Mouse (Mus musculus): Measurements from ENCODE around the gene Nat8f6.

The Nat8f6 gene

DNA sequence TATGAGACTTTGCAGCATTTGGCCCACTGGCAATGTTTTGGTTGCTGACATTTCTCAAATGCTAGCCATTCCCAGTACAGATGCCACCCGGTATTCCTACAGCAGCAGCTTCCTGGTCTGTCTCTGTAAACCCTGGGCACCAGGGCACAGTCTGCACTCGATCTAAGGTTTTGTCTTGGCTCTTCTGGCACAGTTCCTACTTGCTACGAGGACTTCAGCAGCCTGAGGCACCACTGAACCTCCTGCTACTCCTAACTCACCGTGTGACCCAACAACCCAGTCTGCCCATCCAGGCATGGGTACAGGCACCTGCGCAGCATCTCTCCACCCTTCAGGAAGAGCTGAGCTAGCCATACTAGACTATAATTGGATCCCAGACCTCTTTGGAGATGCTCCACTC, 15.3 kb upstream of the Nat8f6 start:
- WGBS: 65% methylated on average over 5 of the region's 5 CpGs

DNA sequence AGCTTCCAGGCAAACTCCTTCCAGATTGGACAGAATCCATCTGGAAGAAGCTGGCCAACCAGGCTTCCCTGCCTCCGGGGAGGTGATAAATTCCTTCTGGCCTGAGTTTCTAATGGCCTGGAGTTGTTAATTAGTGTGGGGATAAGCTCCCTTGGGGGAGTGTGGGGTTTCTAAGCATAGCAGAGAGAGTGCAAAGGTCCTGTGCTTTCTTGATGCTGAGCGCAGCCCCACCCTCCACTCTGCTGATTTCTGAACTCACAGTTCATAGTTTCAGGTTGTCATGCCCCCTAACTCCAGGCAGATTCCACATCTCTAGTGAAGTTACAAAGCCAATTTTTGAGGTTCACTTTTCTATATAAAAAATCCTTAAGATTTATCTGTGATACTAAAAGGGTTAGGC, 14.3 kb upstream of the Nat8f6 start:
- WGBS: 83% methylated on average over 1 of the region's 2 CpGs

DNA sequence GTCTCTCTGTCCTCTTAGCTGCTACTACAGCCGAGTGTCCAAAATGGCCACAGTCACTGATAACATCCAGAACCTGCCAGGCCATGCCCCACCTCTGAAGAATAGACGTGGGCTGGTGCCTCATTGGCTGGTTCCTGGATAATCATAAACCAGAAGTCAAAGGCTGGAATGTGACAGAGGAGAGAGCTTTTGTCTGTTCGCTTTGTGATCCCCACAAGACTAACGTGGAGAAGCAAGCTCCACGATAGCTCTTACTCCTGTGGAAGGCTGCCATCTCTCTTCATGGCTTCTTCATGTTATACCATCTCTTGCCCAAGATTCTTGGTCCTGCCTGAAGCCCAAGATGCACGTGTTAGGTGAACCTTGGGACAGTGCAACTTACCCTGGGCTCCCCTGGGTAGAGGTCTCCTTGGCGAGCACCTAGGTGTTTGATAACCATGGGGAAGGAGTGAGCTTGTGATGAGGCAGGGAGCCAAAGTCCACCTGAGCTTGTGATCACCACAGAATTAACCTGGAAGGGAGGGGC, 11.1 kb upstream of the Nat8f6 start, which contains the start of gene Nat8:
Gene Nat8 (minus strand): TSS at position 287 of the 526 bp plus-strand sequence.
- WGBS: 87% methylated on average over 7 of the region's 7 CpGs

DNA sequence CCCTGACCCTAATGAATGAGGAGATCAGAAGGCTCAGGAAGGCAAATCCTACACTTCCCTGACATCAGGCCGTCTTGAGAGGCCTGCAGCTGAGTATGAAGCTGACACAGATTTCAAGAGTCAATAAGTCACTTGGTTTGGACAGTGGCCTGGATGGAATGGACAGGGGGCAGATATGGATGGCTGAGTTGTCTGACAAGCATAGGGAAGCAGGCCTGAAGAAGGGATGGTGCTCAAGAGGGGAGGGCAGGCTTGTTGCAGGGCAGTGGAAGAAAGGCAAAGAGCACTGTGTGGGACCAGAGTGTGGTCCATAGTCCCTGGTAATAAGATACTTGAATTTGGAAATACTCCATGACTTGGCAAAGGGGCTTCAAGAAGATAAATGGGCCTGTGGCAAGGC, 8.7 kb upstream of the Nat8f6 start:
- 89% methylated on average over 1 of the region's 1 CpGs for WGBS

DNA sequence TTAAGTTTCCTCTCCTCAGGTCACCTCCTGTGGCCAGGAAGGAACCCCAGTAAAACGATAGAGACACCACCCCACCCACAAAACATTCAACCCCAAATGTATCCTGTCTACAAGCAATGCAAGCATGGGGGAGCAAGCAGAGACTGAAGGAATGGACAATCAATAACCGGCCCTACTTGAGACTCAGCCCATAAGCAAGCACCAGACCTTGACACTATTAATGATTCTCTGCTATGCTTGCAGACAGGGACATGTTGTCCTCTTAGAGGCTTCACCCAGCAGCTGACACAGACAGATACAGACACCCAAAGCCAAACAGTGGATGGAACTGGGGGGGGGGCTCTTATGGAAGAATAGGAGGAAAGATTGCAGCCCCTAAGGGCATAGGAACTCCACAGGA, 5.1 kb upstream of the Nat8f6 start:
- 74% methylated on average over 2 of the region's 2 CpGs for WGBS

DNA sequence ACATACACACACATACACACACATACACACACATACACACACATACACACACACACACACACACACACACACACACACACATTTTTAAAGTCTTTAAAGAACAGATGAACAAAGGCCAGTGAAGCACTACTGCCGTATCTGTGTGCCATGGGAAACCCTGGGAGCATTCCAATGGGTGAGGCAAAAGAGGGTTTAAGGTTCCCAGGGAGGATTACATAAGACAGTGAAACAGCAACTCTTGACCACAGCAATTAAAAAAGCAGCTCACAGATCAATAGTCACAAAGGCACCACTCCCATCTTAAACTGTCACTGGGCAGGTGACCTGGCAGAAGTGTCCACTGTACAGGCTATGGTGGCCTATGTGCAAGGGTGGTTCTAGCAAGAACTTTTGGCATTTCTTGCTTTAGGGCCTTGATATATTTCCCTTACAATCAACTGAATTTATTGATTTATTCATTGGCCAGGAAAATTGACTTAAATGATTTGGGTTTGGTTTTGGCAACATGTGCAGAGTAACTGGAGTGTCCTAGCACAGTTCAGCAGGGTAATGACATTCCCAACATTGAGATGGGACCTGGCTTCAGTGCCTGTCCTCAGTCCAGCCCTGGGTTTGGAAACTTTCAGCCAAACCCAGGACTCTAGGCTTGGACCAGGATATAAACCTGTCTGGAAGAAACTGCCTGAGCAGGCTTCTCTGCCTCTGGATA, 2.8 kb upstream of the Nat8f6 start:
- WGBS: 89% methylated on average over 1 of the region's 1 CpGs

DNA sequence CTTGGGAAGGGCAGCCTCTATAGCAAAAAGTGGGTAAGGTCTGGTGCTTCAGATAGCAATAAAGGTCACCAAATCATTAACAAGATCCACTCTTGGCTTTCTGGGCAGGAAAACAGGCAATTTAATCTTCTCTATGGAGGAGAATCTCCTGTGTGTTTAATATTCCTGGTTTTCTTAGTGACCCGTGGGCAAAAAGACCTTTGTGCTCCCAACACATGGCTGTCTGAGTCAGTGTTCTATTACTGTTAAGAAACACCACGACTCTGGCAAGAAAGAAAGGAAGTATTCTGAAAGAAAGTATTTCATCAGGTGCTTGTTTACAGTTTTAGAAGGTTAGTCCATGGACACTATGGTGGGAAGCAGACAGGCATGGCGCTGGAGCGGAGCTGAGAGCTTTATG, 1.5 kb upstream of the Nat8f6 start:
- 84% methylated on average over 4 of the region's 4 CpGs for WGBS

DNA sequence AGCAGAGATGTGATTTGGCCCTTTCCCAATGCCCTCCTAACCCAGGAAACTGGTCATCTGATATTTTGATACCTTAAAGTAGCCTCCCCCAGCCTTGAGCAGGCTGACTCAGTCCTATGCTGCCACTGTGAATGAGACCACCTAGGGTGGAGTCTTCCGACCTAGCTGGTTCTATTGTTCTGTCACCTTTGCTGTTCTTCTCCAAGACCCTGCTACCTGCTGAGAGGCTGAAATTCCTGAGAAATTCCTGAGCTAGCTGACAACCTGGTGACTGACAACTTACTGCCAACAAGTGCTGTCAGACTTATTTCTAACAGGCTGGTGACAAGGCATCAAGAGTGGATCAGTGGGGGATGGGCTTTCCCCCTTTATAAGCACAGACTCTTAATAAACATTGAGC, 2.4 kb downstream of the Nat8f6 start:
- WGBS: 56% methylated on average over 1 of the region's 1 CpGs

DNA sequence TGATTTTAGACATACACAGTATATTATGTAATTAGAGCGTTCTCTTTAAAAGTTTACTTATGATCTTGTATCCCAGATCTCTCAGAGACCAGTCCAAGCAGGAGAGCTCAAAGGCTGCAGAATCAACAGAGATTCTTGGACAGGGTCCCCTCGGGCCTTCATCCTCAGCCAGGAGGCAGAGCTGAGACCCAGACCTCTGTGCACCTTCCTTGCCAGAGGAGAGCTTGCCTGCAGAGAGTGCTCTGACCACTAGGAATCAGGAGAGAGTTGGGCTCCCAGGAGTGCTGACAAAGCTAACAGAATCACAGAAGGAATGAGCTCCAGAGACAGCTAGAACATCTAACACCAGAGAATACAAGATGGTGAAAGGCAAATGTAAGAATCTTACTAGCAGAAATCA, 7.4 kb downstream of the Nat8f6 start:
- 86% methylated on average over 2 of the region's 2 CpGs for WGBS

DNA sequence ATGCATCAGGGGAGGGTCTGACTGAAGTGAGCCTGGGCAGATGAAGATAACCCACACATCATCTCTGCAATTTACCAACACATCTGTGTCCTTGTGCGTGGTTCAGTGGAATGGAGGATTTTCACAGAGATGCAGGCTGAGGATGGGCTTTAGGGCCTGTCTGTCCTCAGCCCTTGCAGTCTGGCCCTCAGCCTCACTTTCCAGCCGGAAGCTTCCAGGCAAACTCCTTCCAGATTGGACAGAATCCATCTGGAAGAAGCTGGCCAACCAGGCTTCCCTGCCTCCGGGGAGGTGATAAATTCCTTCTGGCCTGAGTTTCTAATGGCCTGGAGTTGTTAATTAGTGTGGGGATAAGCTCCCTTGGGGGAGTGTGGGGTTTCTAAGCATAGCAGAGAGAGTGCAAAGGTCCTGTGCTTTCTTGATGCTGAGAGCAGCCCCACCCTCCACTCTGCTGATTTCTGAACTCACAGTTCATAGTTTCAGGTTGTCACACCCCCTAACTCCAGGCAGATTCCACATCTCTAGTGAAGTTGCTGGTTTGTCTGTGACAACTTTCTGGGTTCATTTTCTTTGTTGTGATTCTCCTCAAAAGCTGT, 9.7 kb downstream of the Nat8f6 start:
- WGBS: 46% methylated on average over 3 of the region's 3 CpGs

DNA sequence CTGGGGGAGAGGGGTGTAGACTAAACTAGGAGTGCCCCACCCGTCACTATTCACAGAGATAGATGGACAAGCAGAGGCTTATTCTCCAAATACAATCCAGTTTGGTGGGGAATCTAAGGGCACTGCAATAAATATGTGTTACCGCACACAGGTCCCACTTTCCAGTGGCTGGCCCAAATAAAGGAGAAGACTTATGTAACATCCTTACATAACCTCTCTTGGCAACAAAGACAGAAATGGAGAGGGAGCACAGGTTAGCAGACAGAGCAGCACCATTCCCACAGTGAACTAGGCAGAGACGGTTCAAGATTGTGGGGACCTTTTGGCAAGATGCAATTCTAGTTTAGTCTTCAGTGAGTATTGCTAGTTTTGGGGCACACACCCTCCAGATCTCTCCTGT, 10.2 kb downstream of the Nat8f6 start:
- WGBS: 61% methylated on average over 3 of the region's 3 CpGs

DNA sequence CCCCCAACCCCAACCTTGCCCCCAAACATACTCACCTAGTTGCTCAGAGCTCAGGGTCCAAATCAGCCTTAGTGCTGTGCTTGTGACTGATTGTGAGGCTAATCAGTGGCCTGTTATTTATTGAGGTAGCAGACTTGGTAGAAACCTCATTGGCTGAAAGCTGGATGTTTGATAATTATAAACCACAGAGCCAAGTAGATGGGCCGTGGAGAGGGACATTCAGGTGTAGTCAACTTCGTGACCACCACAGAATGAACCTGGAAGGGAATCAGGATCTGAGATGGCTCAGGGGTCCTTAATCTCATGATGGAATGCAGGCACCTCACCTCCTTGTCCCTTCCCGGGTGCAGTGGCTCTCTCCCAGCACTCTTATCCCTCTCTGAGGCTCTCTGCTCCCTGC, 11.0 kb downstream of the Nat8f6 start:
- 87% methylated on average over 3 of the region's 3 CpGs for WGBS

DNA sequence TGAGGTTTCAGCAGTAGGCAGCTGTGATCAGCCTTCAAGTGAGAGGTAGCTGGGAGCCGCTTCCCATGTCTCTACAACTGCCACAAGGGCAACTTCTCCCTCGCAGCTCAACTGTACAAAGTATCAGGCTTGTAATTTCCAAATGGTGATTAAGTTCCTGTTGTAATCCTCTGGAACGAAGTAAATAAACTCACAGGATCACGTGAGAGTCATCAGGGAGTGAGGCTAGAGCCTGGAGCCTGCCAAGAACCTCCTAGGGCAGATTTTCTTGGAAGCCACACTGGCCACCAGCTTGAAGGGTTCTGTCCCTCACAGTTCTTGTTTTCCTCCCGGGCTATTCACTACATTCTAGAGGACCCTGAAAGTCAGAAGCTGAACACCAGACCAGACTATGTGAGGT, 17.6 kb downstream of the Nat8f6 start:
- WGBS: 70% methylated on average over 5 of the region's 5 CpGs

DNA sequence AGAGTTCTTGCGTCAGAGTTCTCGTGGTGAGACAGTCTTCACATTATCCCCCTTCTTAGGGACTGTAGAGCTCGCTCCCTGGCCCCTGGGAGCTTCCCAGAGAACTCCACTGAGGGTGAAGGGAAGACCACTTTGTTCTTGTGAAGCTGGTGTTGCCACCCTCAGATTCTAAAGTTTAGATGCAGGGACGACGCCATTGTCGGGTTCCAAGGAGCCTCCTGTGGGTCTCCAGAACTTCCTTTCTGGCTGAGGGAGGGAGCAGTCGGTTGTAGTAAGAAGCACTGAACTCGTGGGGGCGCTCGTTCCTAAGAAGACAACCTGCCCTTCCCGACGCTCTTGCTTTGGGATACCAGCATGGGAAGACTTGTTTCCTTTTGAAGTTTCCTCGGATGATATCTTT, 55.2 kb downstream of the Nat8f6 start, which contains the start of gene Nat8f3:
Gene Nat8f3 (minus strand): TSS at position 223 of the 400 bp plus-strand sequence.
- WGBS: 55% methylated on average over 13 of the region's 13 CpGs

DNA sequence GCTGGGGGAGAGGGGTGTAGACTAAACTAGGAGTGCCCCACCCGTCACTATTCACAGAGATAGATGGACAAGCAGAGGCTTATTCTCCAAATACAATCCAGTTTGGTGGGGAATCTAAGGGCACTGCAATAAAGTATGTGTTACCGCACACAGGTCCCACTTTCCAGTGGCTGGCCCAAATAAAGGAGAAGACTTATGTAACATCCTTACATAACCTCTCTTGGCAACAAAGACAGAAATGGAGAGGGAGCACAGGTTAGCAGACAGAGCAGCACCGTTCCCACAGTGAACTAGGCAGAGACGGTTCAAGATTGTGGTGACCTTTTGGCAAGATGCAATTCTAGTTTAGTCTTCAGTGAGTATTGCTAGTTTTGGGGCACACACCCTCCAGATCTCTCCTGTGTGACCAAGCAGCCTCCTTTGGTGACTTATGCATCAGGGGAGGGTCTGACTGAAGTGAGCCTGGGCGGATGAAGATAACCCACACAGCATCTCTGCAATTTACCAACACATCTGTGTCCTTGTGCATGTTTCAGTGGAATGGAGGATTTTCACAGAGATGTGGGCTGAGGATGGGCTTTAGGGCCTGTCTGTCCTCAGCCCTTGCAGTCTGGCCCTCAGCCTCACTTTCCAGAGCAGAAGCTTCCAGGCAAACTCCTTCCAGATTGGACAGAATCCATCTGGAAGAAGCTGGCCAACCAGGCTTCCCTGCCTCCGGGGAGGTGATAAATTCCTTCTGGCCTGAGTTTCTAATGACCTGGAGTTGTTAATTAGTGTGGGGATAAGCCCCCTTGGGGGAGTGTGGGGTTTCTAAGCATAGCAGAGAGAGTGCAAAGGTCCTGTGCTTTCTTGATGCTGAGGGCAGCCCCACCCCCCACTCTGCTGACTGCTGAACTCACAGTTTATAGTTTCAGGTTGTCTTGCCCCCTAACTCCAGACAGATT, 57.4 kb downstream of the Nat8f6 start:
- WGBS: 68% methylated on average over 6 of the region's 6 CpGs

DNA sequence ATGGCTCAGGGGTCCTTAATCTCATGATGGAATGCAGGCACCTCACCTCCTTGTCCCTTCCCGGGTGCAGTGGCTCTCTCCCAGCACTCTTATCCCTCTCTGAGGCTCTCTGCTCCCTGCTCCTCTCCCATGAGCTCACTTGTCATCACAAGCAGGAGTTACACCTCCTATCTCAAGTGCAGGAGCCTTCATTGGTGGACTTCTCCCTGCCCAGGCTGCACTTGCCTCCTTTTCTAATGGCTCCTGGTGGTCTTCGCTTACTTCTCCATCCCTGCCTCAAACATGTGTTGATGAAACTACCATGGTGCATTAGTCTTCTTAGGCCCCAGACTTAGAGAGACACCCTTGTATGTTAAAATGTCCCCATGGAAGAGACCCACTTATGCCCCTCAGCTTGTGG, 58.1 kb downstream of the Nat8f6 start:
- 84% methylated on average over 2 of the region's 2 CpGs for WGBS
